Mouse (Mus musculus): ENCODE measurements around the gene Sdhaf3.

GRCm38 (mm10) chr6:6915526-6915915 lies 40.3 kb upstream of the Sdhaf3 start:
- no peak for TF ChIP-seq POLR2A (IDR thresholded peaks at IDR 0.05; ENCODE audit: insufficient read depth, low read length)
- TF ChIP-seq CTCF (IDR thresholded peaks at IDR 0.05; ENCODE audit: low read depth, low read length): no peak

Measured in ES-Bruce4 (cell line).